12 mouse cellular contexts compared by ENCODE assay signal in the genomic region with DNA sequence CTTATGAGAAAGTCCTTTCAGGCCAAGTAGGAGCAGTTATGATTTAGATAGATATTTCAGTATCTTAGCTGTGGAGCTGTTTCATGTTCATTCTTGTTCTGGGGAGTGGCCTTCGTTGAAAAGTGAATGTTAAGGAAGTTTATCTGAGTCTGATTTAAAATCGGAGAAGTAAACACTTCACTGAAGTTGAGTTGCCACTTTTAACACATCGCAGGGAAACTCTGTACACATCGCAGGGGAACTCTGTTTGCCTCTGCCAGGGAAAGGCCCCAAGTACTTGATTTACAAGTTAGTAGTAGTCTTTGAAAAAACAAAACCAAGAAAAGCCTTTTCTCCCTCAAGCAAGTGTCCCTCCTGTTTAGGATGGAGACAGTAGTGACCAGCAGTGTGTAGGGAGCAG. TPM values are rescaled to one million over a fixed set of nuclear protein-coding genes. Genes with fewer than 3 reads are reported as not detected.
DNase-seq lines count a peak whose midpoint lies in the region; ATAC-seq and TF ChIP-seq lines count a peak whose summit lies in the region.
"Had no signal": no experiment of that assay in that cellular context is flagged by ENCODE, and none has a peak within 500 bp of the region (broad histone marks: within the 10 kb centered on the region; RNA-seq: fewer than 3 reads in every experiment).

No protein-coding gene starts in this region.

- no peak for TF ChIP-seq CTCF in E14TG2a.4 (conservative IDR thresholded peaks at IDR 0.05; ENCODE audit: low read length)
- TF ChIP-seq CTCF in liver, postnatal 0 days (IDR thresholded peaks at IDR 0.05; ENCODE audit: low read depth) = no peak

- peaks cover 11% of the 10 kb centered on the region for H3K27me3 ChIP-seq in heart, embryonic 11.5 days (ENCODE audit: control insufficient read depth, insufficient read depth, low read length)
- H3K27me3 ChIP-seq in E14TG2a.4 (ENCODE audit: insufficient read depth, low read length) = peaks cover 50% of the 10 kb centered on the region
- peaks cover 8% of the 10 kb centered on the region; the same call in 1 of the 2 replicates for H3K27me3 ChIP-seq in liver, postnatal 0 days (ENCODE audit: insufficient read depth, low read length)

- no peak for DNase-seq in heart, adult 8-10 months (ENCODE audit: low spot score)
- DNase-seq in induced T-regulatory cell, adult 2 months (ENCODE audit: low read depth) = peak; percentile 9
- DNase-seq in liver, postnatal 0 days = no peak
- no peak for DNase-seq in thymus, adult 18-20 months
- no peak for DNase-seq in adrenal gland, adult 2 months
- no peak for DNase-seq in left cerebral cortex, adult 8-10 months (ENCODE audit: low spot score in 2 of 2)
- DNase-seq: cerebellum, postnatal 10 days had no signal

- no peak overlapping the region for H3K27ac ChIP-seq in heart, embryonic 11.5 days (ENCODE audit: low read depth, low read length)
- H3K27ac ChIP-seq in liver, postnatal 0 days (ENCODE audit: low read depth) = 0 out of 2 replicates have a peak overlapping the region, but pooled peaks have one; percentile 94
- H3K27ac ChIP-seq: forebrain, embryonic 13.5 days; limb, embryonic 12.5 days had no signal

- ATAC-seq in heart, embryonic 11.5 days (replicated peaks; ENCODE audit: insufficient number of reproducible peaks, low FRiP score, low TSS enrichment) = no peak
- ATAC-seq in liver, postnatal 0 days = no peak

- peak overlapping the region; percentile 70 for H3K4me3 ChIP-seq in heart, embryonic 11.5 days (ENCODE audit: low read depth, low read length)
- peak overlapping the region; percentile 82 for H3K4me3 ChIP-seq in E14TG2a.4 (replicated peaks; ENCODE audit: low read length)
- H3K4me3 ChIP-seq in liver, postnatal 0 days (ENCODE audit: low read depth, low read length) = peak overlapping the region; percentile 61

- no peaks in the 10 kb centered on the region for H3K36me3 ChIP-seq in heart, embryonic 11.5 days (ENCODE audit: control insufficient read depth, insufficient read depth, low read length)
- no peaks in the 10 kb centered on the region for H3K36me3 ChIP-seq in E14TG2a.4 (ENCODE audit: insufficient read depth, low read length)
- no peaks in the 10 kb centered on the region for H3K36me3 ChIP-seq in liver, postnatal 0 days (replicated peaks; ENCODE audit: insufficient read depth, low read length)
- H3K36me3 ChIP-seq: limb, embryonic 12.5 days had no signal

- H3K4me1 ChIP-seq in heart, embryonic 11.5 days (ENCODE audit: control insufficient read depth, insufficient read depth, low read length) = no peaks in the 10 kb centered on the region; the same call in 1 of the 2 replicates
- peaks cover 37% of the 10 kb centered on the region for H3K4me1 ChIP-seq in E14TG2a.4 (replicated peaks; ENCODE audit: low read depth, low read length)
- H3K4me1 ChIP-seq in liver, postnatal 0 days (ENCODE audit: insufficient read depth) = peaks cover 5% of the 10 kb centered on the region; the same call in 1 of the 2 replicates

- peak overlapping the region; percentile 44; the same call in 1 of the 2 replicates for H3K9ac ChIP-seq in heart, embryonic 11.5 days (ENCODE audit: low read depth, low read length)
- peak overlapping the region; percentile 13; the same call in 1 of the 2 replicates for H3K9ac ChIP-seq in liver, postnatal 0 days (replicated peaks)

- no peaks in the 10 kb centered on the region for H3K9me3 ChIP-seq in heart, embryonic 11.5 days (replicated peaks; ENCODE audit: control insufficient read depth, low read length)
- H3K9me3 ChIP-seq in E14TG2a.4 (ENCODE audit: low read length) = no peaks in the 10 kb centered on the region
- no peaks in the 10 kb centered on the region for H3K9me3 ChIP-seq in liver, postnatal 0 days (ENCODE audit: low read length)
- H3K9me3 ChIP-seq: forebrain, embryonic 13.5 days; limb, embryonic 12.5 days had no signal

- WGBS in heart, embryonic 11.5 days (ENCODE audit: insufficient replicate concordance) = 31% methylated on average over 4 of the region's 4 CpGs
- WGBS in liver, postnatal 0 days (ENCODE audit: insufficient replicate concordance) = 33% methylated on average over 4 of the region's 4 CpGs

- no peak for TF ChIP-seq EP300 in liver, postnatal 0 days (IDR thresholded peaks at IDR 0.05; ENCODE audit: low read depth)

- peak overlapping the region; percentile 92 for H3K4me2 ChIP-seq in heart, embryonic 11.5 days
- peak overlapping the region; percentile 76 for H3K4me2 ChIP-seq in liver, postnatal 0 days (ENCODE audit: low read depth, low read length)

RNA-seq across cellular contexts. Expression of a gene that starts 0.9 kb away (rescaled TPM):
- polyA plus RNA-seq in heart, embryonic 11.5 days (2014; fragmentation: Nextera tagmentation; extraction: Ambion mirVana) = 80.9 and 102 TPM in 2 replicates
- 100 to 1,000 TPM in 1 of 4 experiments, 10 to 100 TPM in 3; 89.1 to 100 (median 90.9) TPM for total RNA-seq in heart, adult 8-10 months (2022)
- polyA plus RNA-seq in liver, postnatal 0 days (2015; fragmentation: Nextera tagmentation; extraction: Ambion mirVana) = 68.3 and 68.7 TPM in 2 replicates
- 1 to 10 TPM; 3.0 to 3.6 TPM for total RNA-seq in adrenal gland, adult 2 months (2021)
- 6.0 and 8.0 TPM in 2 replicates for polyA plus RNA-seq in adrenal gland, adult 2 months (2012; rRNA removed)
- total RNA-seq in left cerebral cortex, adult 8-10 months (2022) = 1 to 10 TPM; 4.4 to 6.5 (median 4.8) TPM

RNA-seq across cellular contexts. Expression of a gene that starts 59.1 kb away (rescaled TPM):
- polyA plus RNA-seq in heart, embryonic 11.5 days (2014; fragmentation: Nextera tagmentation; extraction: Ambion mirVana) = 0.19 TPM in 1 of 2 replicates, not detected in the other
- not detected for total RNA-seq in heart, adult 8-10 months (2022)
- not detected in 2 replicates for polyA plus RNA-seq in liver, postnatal 0 days (2015; fragmentation: Nextera tagmentation; extraction: Ambion mirVana)
- not detected for total RNA-seq in adrenal gland, adult 2 months (2021)
- not detected in 2 replicates for polyA plus RNA-seq in adrenal gland, adult 2 months (2012; rRNA removed)
- not detected for total RNA-seq in left cerebral cortex, adult 8-10 months (2022)
- total RNA-seq: heart, adult 18-20 months had no signal
- polyA plus RNA-seq: forebrain, embryonic 13.5 days had no signal

Comparison
In these comparisons a context has a peak if more than half of its experiments do, and no peak if none do; other contexts are left out.
1. RNA of a gene that starts 0.9 kb away (total RNA-seq): 89.1 to 100 TPM in heart, adult 8-10 months; 4.4 to 6.5 TPM in left cerebral cortex, adult 8-10 months and 3.0 to 3.6 TPM in adrenal gland, adult 2 months; every median in the first group is over 10 times any median in the second.
2. Peak in every context shown above with its lines, with median percentiles within 50 percentile points of each other: H3K4me3 ChIP-seq.